Mouse (Mus musculus): ENCODE data around the gene Commd9.

Commd9 gene

GRCm38 (mm10) chr2:101885768-101886438 lies at the start of gene Commd9:
TSS of gene Commd9 (plus strand) at chr2:101886247.
- DNase-seq (ENCODE audit: inconsistent age in 2 of 2, low spot score in 1 of 2), result peak; percentile 95 to 97

GRCm38 (mm10) chr2:101842756-101843155 lies 43.3 kb upstream of the Commd9 start:
- no peak for DNase-seq (ENCODE audit: inconsistent age in 2 of 2, low spot score in 1 of 2)

GRCm38 (mm10) chr2:101854792-101855191 lies 31.3 kb upstream of the Commd9 start:
- peak in 1 of 2 experiments; percentile 49 for DNase-seq (ENCODE audit: inconsistent age in 2 of 2, low spot score in 1 of 2)

GRCm38 (mm10) chr2:101856174-101856573 lies 29.9 kb upstream of the Commd9 start:
- DNase-seq (ENCODE audit: inconsistent age in 2 of 2, low spot score in 1 of 2), result no peak

- DNase-seq (ENCODE audit: inconsistent age in 2 of 2, low spot score in 1 of 2), result no peak
Observed at GRCm38 (mm10) chr2:101860920-101861485, 25.0 kb upstream of the Commd9 start.

- peak; percentile 65 to 90 for DNase-seq (ENCODE audit: inconsistent age in 2 of 2, low spot score in 1 of 2)
Observed at GRCm38 (mm10) chr2:101862219-101863123, 23.6 kb upstream of the Commd9 start.

GRCm38 (mm10) chr2:101868683-101869082 lies 17.4 kb upstream of the Commd9 start:
- DNase-seq (ENCODE audit: inconsistent age in 2 of 2, low spot score in 1 of 2), result peak in 1 of 2 experiments; percentile 56

GRCm38 (mm10) chr2:101871179-101871578 lies 14.9 kb upstream of the Commd9 start:
- DNase-seq (ENCODE audit: inconsistent age in 2 of 2, low spot score in 1 of 2), result peak; percentile 27 to 84

DNA sequence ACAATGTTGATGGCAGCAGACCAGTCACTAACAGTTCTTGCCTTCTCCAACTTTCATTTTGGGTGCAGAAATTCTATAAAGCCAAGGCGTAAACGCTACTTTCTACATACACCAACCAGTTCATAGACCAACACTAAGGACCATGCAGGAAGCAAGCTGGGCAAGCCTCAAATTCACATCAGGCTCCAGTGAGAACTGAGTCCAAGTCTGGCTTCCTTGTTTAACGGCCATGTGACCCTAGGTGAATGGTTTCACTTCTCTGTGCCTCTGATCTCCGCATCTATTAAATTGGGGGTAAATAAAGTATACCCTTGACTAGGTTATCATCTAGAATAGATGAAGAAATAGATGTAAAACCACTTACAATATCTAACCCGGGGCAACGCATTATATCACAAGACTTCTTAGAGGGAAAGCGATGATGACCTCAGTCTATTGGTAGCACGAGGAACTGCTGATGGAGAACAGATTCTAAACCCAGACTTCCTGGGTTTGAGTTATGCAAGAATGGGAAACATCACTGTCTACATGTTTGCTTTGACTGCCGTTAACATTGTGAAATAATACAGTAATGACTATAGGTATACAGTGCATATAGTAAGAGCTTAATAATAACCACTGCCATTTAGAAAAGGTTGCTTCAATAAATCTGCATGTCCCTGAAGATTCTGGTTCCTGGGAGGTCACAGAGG lies 4.4 kb upstream of the Commd9 start:
- DNase-seq (ENCODE audit: inconsistent age in 2 of 2, low spot score in 1 of 2), result no peak

GRCm38 (mm10) chr2:101882998-101883397 lies 3.0 kb upstream of the Commd9 start, which contains the start of gene Prr5l:
TSS of gene Prr5l (minus strand) at chr2:101883027.
- DNase-seq (ENCODE audit: inconsistent age in 2 of 2, low spot score in 1 of 2), result peak in 1 of 2 experiments; percentile 47

GRCm38 (mm10) chr2:101884286-101884685 lies 1.8 kb upstream of the Commd9 start:
- DNase-seq (ENCODE audit: inconsistent age in 2 of 2, low spot score in 1 of 2), result peak; percentile 82 to 90

- DNase-seq (ENCODE audit: inconsistent age in 2 of 2, low spot score in 1 of 2), result no peak
Observed at GRCm38 (mm10) chr2:101888886-101889285, 2.8 kb downstream of the Commd9 start.

DNA sequence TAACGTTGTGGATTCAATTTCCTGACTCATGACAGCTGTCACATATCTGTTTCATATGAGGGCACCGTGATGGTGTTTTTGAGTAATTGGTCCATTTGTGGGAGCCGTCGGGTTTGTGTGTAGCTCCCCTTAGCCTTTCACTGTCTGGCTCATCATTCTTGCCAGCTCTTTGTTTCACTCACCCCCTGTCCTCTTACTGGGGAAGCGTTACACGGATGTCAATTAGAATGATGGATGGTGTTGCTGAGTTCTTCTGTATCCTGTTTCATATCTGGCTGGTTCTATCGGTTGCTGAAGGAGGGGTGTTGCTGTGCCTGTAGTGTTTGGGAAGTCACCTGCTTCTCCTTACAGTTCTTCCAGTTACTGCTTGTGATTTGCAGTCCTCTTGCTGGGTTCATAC lies 5.1 kb downstream of the Commd9 start:
- DNase-seq (ENCODE audit: inconsistent age in 2 of 2, low spot score in 1 of 2), result no peak

DNA sequence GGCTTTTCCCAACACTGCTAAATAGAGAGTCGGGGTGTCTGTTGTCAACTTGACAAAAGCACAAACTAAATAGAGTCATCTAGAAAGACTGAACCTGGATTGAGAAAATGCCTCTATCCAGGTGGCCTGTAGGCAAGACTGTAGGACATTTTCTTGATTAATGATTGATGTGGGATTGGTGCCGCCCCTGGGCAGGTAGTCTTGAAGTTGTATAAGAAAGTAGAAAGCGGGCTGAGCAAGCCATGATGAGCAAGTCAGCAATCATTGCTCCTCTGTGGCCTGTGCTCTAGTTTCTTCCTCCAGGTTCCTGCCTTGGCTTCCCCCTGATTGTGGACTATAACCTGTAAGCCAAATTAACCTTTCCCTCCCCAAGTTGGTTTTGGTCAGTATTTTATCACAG lies 8.1 kb downstream of the Commd9 start:
- DNase-seq (ENCODE audit: inconsistent age in 2 of 2, low spot score in 1 of 2), result no peak

DNA sequence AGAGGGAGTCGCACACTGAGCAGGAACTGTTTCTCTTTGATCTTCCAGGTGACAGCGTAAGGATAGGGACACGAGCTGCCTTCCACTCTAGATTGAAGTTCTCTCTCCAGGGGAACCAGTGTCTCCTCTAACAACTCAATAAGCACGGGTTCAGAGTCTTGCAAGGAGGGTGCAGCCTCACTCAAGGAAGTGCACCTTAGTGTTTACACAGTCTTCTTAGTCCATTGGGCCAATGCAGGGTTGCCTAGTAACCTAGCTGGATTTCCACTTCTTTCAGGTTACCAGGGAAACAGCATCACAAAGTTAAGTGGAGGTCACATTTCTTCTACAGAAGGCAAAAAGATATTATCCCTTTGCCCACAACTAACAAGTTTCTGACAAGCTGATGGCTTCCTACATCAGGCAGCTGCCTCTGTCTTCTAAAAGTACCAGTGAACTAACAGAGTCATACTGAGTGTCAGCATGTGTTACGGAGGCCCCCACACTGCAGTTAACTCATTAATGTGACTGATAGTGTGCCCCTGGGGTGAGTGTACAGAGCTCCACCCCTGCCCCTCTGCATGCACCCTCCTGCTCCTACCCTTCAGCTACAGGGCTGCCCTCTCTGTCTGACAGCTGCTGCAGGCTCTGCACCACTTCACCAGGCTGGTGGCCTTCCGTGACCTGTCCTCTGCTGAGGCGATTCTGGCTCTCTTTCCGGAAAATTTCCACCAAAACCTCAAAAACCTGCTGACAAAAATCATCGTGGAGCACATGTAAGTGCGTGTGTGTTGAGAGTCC lies 10.6 kb downstream of the Commd9 start:
- no peak for DNase-seq (ENCODE audit: inconsistent age in 2 of 2, low spot score in 1 of 2)

DNA sequence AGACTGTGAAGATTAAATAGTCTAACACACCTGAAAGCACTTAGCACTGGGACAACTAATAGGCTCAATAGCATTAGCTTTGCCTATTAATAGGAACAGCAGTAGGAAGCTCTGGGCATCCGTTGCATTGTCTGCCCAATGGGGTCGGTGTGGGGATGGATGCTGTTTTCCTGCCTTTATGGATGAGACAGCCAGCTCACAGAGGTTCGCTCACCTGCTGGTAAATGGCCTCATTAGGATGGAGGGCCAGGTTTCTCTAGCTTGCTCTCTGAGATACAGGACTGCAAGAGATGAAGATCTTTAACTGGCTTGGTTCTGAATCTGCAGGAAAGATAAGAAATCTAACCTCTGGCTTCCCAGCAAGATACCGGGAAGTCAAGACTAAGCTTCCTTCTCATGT lies 16.1 kb downstream of the Commd9 start:
- no peak for DNase-seq (ENCODE audit: inconsistent age in 2 of 2, low spot score in 1 of 2)

DNA sequence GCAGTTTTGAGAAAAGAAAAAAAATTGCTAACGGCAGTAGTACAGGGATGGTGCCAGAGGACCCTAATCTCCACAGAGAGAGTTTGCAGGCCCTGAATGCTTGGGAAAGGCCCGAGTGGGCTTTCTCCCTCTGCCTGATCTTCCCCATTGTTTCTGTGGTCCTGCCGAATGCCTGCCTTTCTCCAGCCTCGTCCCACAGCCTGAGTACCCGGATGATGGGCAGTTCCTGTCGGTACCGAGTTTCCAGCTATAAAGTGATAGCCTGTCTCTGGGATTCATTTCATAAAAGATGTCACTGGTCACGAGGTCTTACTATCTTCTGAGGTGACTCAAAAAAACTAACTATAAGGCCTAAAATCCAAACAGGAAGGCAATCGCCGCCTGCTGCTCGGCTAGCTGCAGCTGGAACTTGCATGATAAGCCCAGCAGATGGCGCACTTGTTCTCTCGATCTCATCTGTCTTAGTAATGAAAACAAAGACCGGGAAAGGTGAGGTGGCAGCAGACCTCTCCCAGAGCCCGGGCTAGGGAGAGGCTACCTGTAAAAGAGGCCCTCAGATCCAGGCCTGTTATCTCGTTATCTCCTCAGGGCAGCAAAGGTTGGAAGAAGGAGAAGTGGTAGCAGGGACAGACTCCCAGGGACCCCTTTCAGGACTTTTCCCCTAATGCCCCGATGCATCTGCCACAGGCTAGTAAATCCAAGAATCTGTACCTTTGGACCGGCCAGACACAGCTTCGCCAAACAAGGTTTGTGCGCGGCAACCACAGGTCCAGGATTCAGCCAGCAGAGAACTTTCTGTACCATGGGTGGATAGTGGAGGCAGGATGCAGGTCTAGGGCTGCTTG lies 19.7 kb downstream of the Commd9 start:
- peak; percentile 67 to 91 for DNase-seq (ENCODE audit: inconsistent age in 2 of 2, low spot score in 1 of 2)

DNA sequence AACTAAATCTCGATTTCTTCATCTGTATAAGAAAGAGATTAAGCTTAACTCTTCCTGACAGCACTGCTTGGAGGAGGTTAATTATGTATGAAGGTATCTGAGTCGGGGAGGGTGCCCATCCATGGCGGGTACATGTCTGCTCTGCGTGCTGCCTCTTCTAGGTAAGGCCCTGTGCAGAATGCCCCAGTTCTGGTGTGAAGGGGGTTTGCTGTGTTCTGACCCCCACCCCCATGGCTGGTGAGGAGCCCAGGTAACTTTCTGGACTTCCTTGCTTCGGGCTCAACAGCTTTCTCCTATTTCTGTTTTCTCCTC lies 20.3 kb downstream of the Commd9 start:
- DNase-seq (ENCODE audit: inconsistent age in 2 of 2, low spot score in 1 of 2), result no peak

GRCm38 (mm10) chr2:101907386-101908022 lies 21.5 kb downstream of the Commd9 start:
- no peak for DNase-seq (ENCODE audit: inconsistent age in 2 of 2, low spot score in 1 of 2)
